Mouse (Mus musculus) ES-E14 (cell line): ENCODE data around the gene Slc25a42.

Source experiments
- CHD2 ChIP-seq: IDR thresholded peaks from 2 replicates; pipeline ENCODE4 v1.6.1; 2014; ENCODE audit warnings: mild to moderate bottlenecking, low read depth, low read length, inconsistent platforms
- MAFK ChIP-seq: IDR thresholded peaks from 2 replicates; pipeline ENCODE4 v1.6.1; 2014; ENCODE audit warnings: mild to moderate bottlenecking, low read depth, low read length, inconsistent platforms; ENCODE audit not compliant: insufficient read depth
- ZNF384 ChIP-seq: IDR thresholded peaks from 2 replicates; pipeline ENCODE4 v1.6.1; 2012; ENCODE audit warnings: low read depth, low read length, inconsistent platforms

DNA sequence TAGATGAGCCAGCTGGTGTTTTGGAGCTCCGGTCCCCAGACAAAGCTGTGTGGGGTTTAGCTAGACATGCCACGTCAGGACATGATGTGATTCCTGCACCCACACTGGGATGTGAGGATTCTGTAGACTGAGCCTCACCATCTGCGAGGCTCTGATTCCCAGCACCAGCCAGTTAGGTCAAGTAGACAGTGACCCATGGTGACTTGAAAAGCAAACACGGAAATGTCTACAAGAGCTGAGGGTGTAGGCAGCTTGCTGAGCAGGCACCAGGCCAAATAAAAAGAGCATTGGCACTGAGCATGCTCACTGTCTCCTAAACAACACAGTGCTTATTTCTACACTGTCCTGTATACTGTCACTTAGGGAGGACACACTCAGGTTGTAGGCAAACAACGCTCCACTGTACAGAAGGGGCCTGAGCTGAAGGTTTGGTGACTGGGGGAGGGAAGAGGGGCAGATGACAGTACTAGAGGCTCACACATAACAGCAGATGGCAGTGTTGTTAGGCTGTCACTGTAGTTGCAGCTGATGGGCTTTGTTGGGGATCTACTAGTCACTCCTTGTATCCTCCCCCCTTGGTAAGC is 11.9 kb downstream of the Slc25a42 start:
- TF ChIP-seq ZNF384 (no peak), CHD2 (no peak), MAFK (no peak)
